Mouse (Mus musculus) embryo, embryonic 11 days (tissue): ENCODE data around the gene Synpr.
"Not testable (repeated sequence)": the region's sequence is repeated elsewhere in the genome, so short reads cannot be mapped to it uniquely, and the experiment has no call there.

ENCODE experiments used
- DNase-seq: peaks from one replicate; pipeline ENCODE4 v3.0.0-alpha.2; 2015

Gene Synpr

GRCm38 (mm10) chr14:13284091-13284844 is at the start of gene Synpr:
Gene Synpr, plus strand, starts transcription at chr14:13284780.
- DNase-seq = peak; percentile 94

GRCm38 (mm10) chr14:13236929-13237328 is 47.7 kb upstream of the Synpr start:
- peak; percentile 54 for DNase-seq

- no peak for DNase-seq
Observed at GRCm38 (mm10) chr14:13247431-13247830, 37.1 kb upstream of the Synpr start.

- DNase-seq = no peak
Observed at GRCm38 (mm10) chr14:13249361-13249760, 35.2 kb upstream of the Synpr start.

DNA sequence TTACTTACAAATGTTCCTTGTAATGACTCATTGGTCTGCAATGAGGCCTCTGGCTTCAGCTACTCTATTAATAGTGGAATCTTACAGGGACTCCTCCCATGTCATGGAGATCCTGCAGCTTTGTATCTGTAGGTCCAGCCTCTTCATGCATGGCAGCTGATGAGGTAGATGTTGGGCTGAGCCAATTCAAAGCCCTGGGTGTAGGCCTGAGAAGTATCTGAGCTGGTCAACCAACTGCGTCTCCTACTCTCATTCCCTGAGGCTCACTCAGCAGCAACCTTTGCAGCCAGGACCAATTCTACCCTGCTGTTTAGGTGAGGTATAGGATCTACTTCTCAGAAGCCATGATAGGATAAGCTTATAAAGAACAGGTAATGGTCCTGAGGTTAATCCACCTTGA is 32.0 kb upstream of the Synpr start:
- no peak for DNase-seq

GRCm38 (mm10) chr14:13254741-13255140 is 29.8 kb upstream of the Synpr start:
- not testable (repeated sequence) for DNase-seq

GRCm38 (mm10) chr14:13262406-13262805 is 22.2 kb upstream of the Synpr start:
- DNase-seq = no peak

DNA sequence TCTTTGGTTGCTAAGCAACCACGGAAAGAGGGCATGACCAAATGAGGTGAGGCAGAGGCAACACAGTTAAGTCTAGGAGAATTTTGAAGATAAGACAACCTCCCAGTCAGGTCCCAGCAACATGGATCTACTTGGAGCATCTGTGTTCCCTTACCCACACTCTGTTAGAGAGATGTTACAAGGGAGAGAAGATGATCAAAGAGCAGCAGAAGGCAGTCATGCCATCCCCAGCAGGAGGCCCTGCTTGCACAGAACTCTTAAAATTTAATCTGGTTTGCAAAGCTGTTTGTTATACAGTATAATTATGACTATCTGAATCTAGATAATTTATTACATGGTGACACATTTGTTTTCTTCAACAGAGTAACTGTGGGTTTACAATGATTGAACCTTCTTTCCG is 18.2 kb upstream of the Synpr start:
- no peak for DNase-seq

DNA sequence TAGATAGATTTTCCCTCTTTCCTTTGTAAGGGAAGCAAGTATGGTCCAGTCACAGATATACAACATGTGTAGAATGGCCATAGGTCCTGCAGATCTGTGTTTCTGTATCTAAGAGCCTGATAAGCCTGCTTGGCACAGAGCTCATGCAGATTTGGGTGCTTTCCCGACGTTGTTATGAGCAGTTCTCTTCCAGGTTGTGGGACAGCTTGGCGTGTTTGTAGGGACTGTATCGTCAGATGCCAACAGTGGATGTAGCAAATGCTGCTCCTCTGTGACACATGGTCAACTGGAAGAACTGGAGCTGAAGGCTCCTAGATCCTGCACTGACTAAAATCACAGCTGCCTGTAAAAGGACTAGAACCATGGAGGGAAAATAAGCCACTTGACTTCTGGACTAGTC is 17.4 kb upstream of the Synpr start:
- DNase-seq = no peak

DNA sequence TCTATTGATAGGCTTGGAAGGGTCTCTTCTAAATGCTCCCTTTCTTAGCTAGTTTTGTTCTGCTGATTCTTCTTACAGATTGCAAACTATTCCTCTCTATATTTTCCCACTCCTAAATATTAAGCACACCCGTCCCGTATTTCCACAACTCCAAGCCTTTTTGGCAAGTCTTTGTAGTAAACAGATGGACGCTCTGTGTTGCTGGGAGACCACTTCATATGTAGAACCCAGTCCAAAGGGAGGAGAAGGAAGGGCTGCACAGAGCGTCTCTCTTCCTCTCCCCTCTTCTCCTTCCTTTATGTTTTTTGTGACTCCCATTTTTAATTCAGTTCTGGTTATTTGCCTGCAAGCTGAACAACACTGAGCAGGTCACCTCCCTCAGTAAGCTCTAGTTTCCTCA is 1.4 kb upstream of the Synpr start:
- no peak for DNase-seq

DNA sequence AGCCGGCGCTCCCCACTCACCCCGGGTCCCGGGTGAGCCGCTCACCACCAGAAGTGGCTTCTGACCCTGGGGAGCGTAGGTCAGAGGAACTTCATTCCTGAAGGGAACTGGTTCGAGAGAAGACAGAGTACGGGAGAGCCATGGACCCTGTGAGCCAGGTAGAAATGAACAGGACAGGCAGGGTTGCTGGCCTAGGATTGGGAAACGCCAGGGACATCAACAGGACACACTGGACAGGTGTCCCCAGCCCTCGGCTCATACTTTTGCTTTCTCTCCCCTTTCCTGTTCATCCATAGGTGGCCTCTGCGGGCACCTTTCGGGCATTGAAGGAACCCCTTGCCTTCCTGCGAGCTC is 242 bp downstream of the Synpr start:
- DNase-seq = no peak

DNA sequence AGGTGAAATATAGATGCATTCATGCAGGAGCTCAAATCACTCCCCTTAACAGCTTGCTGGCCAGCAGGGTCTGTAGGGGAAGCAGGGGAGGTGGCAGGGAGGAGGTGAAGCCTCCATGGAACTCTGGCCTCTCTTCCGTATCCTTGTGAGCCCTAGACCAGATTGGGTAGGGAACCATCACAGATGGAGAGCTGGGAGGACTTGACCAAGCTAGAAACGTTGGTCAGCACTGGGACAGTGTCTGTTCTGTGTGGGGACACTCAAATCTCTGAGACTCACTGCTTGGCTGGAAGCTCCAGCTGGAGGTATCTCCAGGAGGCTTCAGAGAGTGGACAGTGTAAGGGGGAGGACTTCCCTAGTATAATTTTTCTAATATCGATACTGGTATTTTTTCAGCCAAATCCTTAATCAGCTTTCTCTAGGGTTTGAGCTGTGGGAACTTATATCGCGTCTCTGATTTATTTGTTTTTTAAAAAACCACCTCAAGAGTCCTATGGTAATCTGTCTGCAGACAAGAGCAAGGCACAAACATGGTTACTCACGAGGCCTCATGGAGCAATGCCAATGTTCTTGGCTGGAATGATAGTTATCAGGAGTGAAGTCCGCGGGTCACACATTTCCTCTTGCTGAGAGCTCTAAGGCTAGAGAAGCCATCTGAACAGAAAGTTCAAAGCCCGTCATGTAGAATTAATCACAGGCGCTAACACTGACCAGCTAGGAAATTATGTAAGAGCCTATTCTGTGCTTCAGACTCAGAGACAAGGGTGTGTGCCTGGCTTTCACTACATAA is 956 bp downstream of the Synpr start:
- DNase-seq = no peak

GRCm38 (mm10) chr14:13294200-13294599 is 9.6 kb downstream of the Synpr start:
- no peak for DNase-seq

DNA sequence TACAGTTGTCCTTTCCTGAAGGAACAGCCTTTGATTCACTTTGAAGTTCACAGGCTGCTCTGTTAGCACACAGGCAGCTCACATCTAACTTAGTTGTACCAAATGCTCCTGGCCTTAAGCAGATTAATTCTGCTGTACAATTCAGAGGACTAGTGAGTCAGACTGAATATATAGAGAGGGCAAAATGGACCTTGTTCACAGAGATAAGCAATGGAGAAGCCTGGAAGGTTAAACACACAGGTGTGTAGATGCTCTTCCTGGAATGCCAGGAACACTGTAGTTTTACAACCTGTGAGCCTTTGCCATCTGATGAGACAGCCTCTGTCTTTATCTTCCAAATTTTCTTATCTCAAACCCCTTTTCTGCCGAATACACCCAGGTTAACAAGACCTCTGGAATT is 29.7 kb downstream of the Synpr start:
- no peak for DNase-seq

DNA sequence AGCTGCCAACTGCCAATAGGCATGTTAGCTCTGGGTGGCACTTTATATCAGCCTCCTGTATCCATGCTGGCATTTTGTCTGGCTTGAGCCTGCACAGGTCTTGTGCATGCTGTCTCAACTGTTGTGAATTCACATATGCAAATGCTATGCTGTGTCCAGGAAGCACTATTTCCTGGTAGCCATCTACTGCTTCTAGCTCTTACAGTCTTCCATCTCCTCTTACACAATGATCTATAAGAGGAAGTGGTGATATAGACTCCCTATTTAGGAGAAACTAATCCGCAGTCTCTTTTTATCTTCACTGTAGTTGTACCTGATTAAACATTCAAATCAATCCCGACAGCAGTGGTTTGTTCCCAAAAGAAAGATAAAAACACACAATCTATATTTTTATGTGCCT is 43.9 kb downstream of the Synpr start:
- no peak for DNase-seq

GRCm38 (mm10) chr14:13332497-13333306 is 48.1 kb downstream of the Synpr start:
- DNase-seq = no peak

DNA sequence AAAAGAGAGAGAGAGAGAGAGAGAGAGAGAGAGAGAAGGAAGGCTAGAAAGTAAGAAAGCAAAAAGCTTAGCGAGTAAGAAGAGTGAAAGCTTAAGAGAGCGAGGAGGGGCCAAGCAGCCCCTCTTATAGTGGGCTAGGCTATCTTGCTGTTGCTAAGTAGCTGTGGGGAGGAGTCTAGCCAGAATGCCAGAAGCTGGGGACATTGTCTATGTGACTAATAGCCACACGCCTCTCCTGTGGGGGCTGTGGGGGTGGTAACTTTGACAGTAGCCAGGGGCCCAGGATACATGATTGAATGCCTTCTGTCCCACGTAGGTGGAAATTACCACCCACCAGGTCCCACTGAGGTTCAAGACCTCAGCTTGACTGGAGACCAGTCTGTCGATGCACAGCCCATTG is 48.8 kb downstream of the Synpr start:
- no peak for DNase-seq

- DNase-seq = no peak
Observed at GRCm38 (mm10) chr14:13336162-13336561, 51.6 kb downstream of the Synpr start.

GRCm38 (mm10) chr14:13340688-13341087 is 56.1 kb downstream of the Synpr start:
- DNase-seq = no peak

DNA sequence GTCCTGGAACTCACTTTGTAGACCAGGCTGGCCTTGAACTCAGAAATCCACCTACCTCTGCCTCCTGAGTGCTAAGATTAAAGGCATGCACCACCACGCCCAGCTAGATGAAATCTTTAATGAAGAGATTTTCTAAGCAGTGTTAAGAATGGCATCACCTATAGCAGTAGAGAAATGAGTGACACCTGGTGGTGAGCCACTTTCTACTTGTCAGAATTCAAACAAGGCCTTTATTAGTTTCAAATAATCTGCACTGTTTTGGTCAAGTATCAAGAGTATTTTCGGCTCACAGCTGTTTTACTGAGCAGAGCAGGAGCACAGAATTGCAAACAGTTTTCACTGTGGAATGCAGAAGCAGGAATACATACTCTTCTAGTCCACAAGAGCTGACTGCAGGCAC is 59.7 kb downstream of the Synpr start:
- DNase-seq = no peak

DNA sequence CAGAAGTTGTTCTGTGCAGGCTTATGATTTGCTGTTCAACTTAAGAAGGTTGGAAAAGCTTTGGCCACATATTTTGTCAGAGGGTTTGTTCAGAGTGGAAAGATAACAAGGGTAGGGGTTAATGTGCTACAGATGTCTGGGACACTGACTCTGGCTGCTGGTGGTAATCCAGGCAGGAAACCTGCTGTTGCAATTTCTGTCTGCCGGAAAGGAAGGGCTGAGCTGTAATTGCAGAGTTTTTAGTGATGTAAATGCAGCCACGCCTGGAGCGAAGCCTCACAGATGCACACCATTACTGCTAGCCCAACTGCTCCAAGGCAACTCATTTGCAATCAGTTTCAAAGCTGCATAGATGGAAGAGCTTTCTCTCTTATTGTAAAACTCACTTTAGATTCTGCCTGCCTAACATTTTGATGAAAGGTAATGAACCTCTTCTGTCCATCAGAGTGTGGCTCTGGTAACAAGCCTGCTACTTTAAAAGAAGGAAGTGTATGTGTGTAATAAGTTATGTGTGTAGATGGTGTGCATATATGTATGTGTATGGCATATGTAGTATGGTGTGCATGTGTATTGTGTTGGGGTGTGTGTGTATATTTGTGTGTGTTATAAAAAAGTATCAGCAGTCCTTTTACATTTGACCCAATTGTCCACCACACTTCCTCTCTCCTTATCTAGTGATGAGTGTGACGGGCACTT is 64.7 kb downstream of the Synpr start:
- peak; percentile 45 for DNase-seq

GRCm38 (mm10) chr14:13354154-13354553 is 69.6 kb downstream of the Synpr start:
- peak; percentile 61 for DNase-seq
